Mouse (Mus musculus) kidney, postnatal 0 days (tissue): ENCODE results near the gene Reep1. TPM values are rescaled to one million over a fixed set of nuclear protein-coding genes. Genes with fewer than 3 reads are reported as not detected.
A peak's percentile ranks its signal among the peaks of the same experiment; 100 is the strongest.

Source experiments
- ATAC-seq: fragments of 200-750 bp; cut with Nextera tagmentation; replicated peaks from 2 replicates; pipeline ENCODE4 v1.8.0; 2017; ENCODE audit warnings: low read depth, moderate number of reproducible peaks, moderate TSS enrichment, moderate library complexity; ENCODE audit not compliant: low FRiP score
- DNase-seq: peaks from one replicate; pipeline ENCODE4 v3.0.0-alpha.2; 2016; ENCODE audit warnings: low spot score
- H3K27ac ChIP-seq: fragments of 300-500 bp; sonication (generic); 2 replicates; pipeline ENCODE4 v1.5.1; 2014; ENCODE audit warnings: mild to moderate bottlenecking
- H3K27me3 ChIP-seq: fragments of 300-500 bp; sonication (generic); 2 replicates; pipeline ENCODE4 v1.6.1; 2014; ENCODE audit warnings: low read length, mixed read lengths; ENCODE audit not compliant: insufficient read depth
- H3K36me3 ChIP-seq: fragments of 300-500 bp; sonication (generic); 2 replicates; pipeline ENCODE4 v1.6.1; 2014; ENCODE audit warnings: low read length, mixed read lengths; ENCODE audit not compliant: insufficient read depth
- H3K4me1 ChIP-seq: fragments of 300-500 bp; sonication (generic); replicated peaks from 2 replicates; pipeline ENCODE4 v1.6.1; 2014; ENCODE audit warnings: antibody characterized with exemption, low read length, mixed read lengths; ENCODE audit not compliant: insufficient read depth
- H3K4me2 ChIP-seq: fragments of 300-500 bp; sonication (generic); 2 replicates; pipeline ENCODE4 v1.6.1; 2014; ENCODE audit warnings: mild to moderate bottlenecking, low read length, moderate library complexity, mixed read lengths
- H3K4me3 ChIP-seq: fragments of 300-500 bp; sonication (generic); replicated peaks from 2 replicates; pipeline ENCODE4 v1.5.1; 2014; ENCODE audit warnings: low read depth, low read length
- H3K9ac ChIP-seq: fragments of 300-500 bp; sonication (generic); 2 replicates; pipeline ENCODE4 v1.6.1; 2014; ENCODE audit warnings: low read depth, low read length
- H3K9me3 ChIP-seq: fragments of 300-500 bp; sonication (generic); replicated peaks from 2 replicates; pipeline ENCODE4 v1.6.1; 2016; ENCODE audit warnings: low read length, inconsistent platforms, mixed read lengths
- CTCF ChIP-seq: IDR thresholded peaks from 2 replicates; pipeline ENCODE4 v1.5.1; 2016; ENCODE audit warnings: antibody characterized with exemption, low read depth, mild to moderate bottlenecking, moderate library complexity
- WGBS: fragments of 180-500 bp; shearing (Covaris S2); extraction: QIAGEN DNeasy Blood & Tissue Kit; methylation state at CpG from one replicate; pipeline ENCODE4 v1.1.7; 2014; 5-methylcytosine and 5-hydroxymethylcytosine counted together
- polyA plus RNA-seq: library from polyadenylated mRNA; unstranded; fragments of >200 nt; fragmentation: Nextera tagmentation; extraction: Ambion mirVana; gene quantifications from 2 replicates; pipeline ENCODE4 v1.2.1, GENCODE M21; 2015

The Reep1 gene
- polyA plus RNA-seq, 1 experiment from 2014 or later: 5.3 TPM

DNA sequence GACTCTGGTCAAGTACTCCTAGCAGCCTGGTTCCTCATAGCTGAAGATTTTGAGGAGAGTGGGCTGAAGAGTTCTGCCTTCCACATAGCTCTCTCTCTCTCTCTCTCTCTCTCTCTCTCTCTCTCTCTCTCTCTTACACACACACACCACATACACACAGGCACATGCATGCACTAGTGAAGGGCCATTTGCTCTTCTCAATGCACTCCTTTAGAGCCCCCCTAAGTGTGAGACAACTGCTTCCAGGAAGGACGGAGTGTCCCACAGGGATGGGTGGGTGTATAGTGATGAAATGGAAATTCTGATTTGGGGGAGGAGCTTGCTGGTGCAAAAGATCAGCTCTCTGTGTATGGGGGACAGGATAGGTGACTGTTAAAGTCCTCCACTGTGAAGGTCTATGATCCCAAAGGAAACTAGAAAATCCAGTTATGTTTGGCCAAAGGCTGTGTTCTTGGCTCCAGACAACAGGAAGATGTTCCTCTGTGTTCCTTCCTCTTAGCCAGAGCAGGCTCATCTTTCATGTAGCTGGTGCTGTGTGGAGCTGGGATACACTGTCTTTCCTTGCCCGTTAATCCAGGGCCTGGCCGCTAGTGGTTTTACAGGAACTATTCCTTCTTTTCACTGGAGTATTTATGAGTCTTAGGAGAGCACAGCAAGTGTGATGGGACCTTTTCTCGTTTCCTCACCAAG lies 27.7 kb downstream of the Reep1 start:
- no peak overlapping the region for H3K4me2 ChIP-seq
- WGBS: 30% methylated on average over 4 of the region's 4 CpGs
- no peak overlapping the region for H3K27ac ChIP-seq
- H3K4me1 ChIP-seq: no peaks in the 10 kb centered on the region
- H3K9me3 ChIP-seq: no peaks in the 10 kb centered on the region
- no peaks in the 10 kb centered on the region for H3K36me3 ChIP-seq
- H3K27me3 ChIP-seq: no peaks in the 10 kb centered on the region
- no peak overlapping the region for H3K9ac ChIP-seq
- no peak for ATAC-seq
- no peak for TF ChIP-seq CTCF
- peak; percentile 39 for DNase-seq
- H3K4me3 ChIP-seq: no peak overlapping the region

DNA sequence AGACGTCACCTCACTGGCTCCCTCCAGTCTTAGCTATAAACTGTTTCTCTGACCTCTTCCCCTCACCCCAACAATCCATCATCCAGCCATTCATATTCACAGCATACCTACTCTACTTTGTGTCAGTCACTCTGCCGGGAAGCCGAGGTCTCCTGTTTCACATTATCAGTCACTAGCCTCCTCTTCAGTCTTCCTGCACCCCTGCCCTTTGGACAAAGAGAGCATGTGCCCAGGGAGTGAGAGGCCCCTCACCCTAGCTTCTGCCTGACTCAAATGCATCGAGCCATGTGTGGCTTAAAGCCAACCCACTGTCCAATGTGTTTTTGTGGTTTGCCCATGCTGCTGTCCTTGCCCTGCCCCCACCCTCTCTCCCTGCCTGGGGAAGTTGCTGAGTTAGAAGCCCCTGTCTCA lies 28.2 kb downstream of the Reep1 start:
- Histone ChIP-seq H3K36me3 (no peaks in the 10 kb centered on the region), H3K27ac (no peak overlapping the region), H3K4me1 (no peaks in the 10 kb centered on the region), H3K27me3 (no peaks in the 10 kb centered on the region), H3K9me3 (no peaks in the 10 kb centered on the region), H3K4me3 (no peak overlapping the region), H3K9ac (no peak overlapping the region), H3K4me2 (no peak overlapping the region)
- no peak for TF ChIP-seq CTCF
- 11% methylated on average over 4 of the region's 4 CpGs for WGBS
- DNase-seq: no peak
- no peak for ATAC-seq

DNA sequence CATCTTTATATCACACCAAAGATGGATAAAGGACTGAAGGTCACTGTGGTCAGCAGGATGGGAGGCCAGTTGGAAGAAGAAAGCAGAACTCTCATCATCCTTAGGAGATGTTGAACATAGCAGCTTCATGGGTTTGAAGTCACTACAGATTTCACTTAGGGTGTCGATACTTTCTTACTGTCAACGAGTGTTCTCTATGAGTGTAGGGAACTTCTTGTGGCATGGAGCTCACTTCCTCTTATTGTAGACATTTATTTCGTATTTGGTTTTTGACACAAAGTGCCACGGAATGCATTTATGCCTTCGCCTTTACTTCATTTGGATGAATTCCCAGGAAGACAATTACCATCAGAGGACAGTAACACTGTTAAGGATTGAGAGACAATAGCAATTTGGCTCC lies 28.7 kb downstream of the Reep1 start:
- Histone ChIP-seq H3K4me1 (no peaks in the 10 kb centered on the region), H3K9ac (no peak overlapping the region), H3K9me3 (no peaks in the 10 kb centered on the region), H3K36me3 (no peaks in the 10 kb centered on the region), H3K27ac (no peak overlapping the region), H3K27me3 (no peaks in the 10 kb centered on the region), H3K4me3 (no peak overlapping the region), H3K4me2 (no peak overlapping the region)
- no peak for ATAC-seq
- no peak for DNase-seq
- WGBS: 84% methylated on average over 5 of the region's 5 CpGs
- TF ChIP-seq CTCF: no peak

DNA sequence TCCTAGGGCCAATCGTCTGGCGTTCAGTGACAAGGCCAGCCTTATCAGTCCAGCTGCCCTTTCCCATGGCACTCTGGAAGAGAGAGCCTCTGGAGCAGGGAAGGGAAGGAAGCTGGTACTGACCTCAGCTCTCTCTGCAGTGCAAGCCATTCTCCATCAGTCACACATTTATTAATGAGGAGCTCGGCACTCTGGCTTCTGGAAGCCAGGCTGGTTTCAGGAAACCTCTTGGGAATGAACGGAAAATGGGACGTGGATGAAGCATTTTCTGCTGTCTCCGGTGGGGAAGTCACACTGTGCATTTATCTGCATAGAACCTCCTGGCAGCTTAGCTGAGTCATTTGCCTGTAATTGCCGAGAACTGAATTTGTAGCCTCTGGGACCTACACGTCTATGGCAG lies 29.8 kb downstream of the Reep1 start:
- no peak overlapping the region for H3K9ac ChIP-seq
- 72% methylated on average over 8 of the region's 8 CpGs for WGBS
- no peaks in the 10 kb centered on the region for H3K36me3 ChIP-seq
- H3K4me1 ChIP-seq: no peaks in the 10 kb centered on the region
- no peak overlapping the region for H3K27ac ChIP-seq
- ATAC-seq (no peak), DNase-seq (peak; percentile 32)
- no peaks in the 10 kb centered on the region for H3K9me3 ChIP-seq
- H3K4me2 ChIP-seq: no peak overlapping the region
- no peaks in the 10 kb centered on the region for H3K27me3 ChIP-seq
- H3K4me3 ChIP-seq: no peak overlapping the region
- TF ChIP-seq CTCF: no peak

DNA sequence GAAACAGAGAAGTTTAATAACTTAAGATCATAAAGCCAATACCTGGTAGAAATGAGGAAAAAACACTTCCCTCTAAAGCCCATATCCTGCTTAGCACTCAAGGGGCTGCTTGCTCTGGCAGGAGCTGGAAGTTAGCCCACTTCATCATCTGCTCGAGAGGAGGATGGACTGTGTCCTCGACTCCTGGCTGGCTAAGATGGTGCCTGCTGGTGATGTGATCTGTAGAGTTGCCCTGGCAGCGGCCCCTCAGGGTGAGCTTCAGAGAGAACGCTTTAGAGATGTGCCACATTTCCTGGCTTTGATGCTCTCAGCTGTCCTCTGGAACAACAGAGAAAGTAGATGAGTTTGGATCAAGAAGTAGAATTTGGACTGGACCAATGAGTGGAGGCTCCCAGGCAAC lies 31.2 kb downstream of the Reep1 start:
- Histone ChIP-seq H3K9ac (no peak overlapping the region), H3K27me3 (no peaks in the 10 kb centered on the region), H3K27ac (no peak overlapping the region), H3K4me2 (no peak overlapping the region), H3K36me3 (no peaks in the 10 kb centered on the region), H3K4me3 (no peak overlapping the region), H3K9me3 (no peaks in the 10 kb centered on the region), H3K4me1 (no peaks in the 10 kb centered on the region)
- no peak for TF ChIP-seq CTCF
- DNase-seq (no peak), ATAC-seq (no peak)
- WGBS: 64% methylated on average over 4 of the region's 4 CpGs

DNA sequence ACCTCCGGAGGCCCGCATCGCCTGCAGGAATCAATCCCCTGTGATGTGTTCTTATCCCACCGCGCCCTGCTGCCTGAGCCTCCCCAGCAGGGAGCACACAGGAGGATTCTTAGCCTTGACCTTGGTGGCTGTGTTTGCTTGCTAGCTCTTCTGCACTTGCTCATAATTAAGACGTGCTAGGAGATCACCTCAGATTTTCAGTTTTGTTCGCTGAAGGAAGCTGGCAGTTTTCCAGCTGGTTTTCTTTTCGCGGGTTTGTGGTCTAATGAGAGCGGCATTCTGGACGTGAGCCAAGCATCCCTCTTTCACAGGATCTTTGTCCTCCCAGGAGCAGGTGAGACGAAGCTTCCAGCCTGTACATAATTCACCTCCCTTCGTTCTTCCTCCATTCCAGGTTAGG lies 33.6 kb downstream of the Reep1 start:
- no peak for DNase-seq
- no peak for ATAC-seq
- no peak for TF ChIP-seq CTCF
- Histone ChIP-seq H3K36me3 (no peaks in the 10 kb centered on the region), H3K4me2 (no peak overlapping the region), H3K4me1 (no peaks in the 10 kb centered on the region), H3K9me3 (no peaks in the 10 kb centered on the region), H3K4me3 (no peak overlapping the region), H3K27me3 (no peaks in the 10 kb centered on the region), H3K27ac (no peak overlapping the region), H3K9ac (no peak overlapping the region)
- 44% methylated on average over 13 of the region's 13 CpGs for WGBS
